Mouse (Mus musculus) midbrain, embryonic 12.5 days (tissue): ENCODE measurements around the gene Wipf3. TPM values are rescaled to one million over a fixed set of nuclear protein-coding genes. Genes with fewer than 3 reads are reported as not detected.

Source experiments
- ATAC-seq: fragments of 200-750 bp; cut with Nextera tagmentation; 2 replicates; pipeline ENCODE4 v1.8.0; 2017; ENCODE audit warnings: low read depth, moderate TSS enrichment, moderate library complexity; ENCODE audit not compliant: low FRiP score
- H3K27ac ChIP-seq: fragments of 300-500 bp; sonication (generic); replicated peaks from 2 replicates; pipeline ENCODE4 v1.5.1; 2016; ENCODE audit warnings: mild to moderate bottlenecking
- H3K27me3 ChIP-seq: fragments of 300-500 bp; sonication (generic); 2 replicates; pipeline ENCODE4 v1.6.1; 2016; ENCODE audit warnings: mild to moderate bottlenecking
- H3K36me3 ChIP-seq: fragments of 300-500 bp; sonication (generic); 2 replicates; pipeline ENCODE4 v1.6.1; 2016
- H3K4me1 ChIP-seq: fragments of 300-500 bp; sonication (generic); 2 replicates; pipeline ENCODE4 v1.6.1; 2016
- H3K4me2 ChIP-seq: fragments of 300-500 bp; sonication (generic); replicated peaks from 2 replicates; pipeline ENCODE4 v1.6.1; 2016; ENCODE audit warnings: mild to moderate bottlenecking, moderate library complexity
- H3K4me3 ChIP-seq: fragments of 300-500 bp; sonication (generic); 2 replicates; pipeline ENCODE4 v1.5.1; 2016; ENCODE audit warnings: mild to moderate bottlenecking
- H3K9ac ChIP-seq: fragments of 300-500 bp; sonication (generic); replicated peaks from 2 replicates; pipeline ENCODE4 v1.6.1; 2016; ENCODE audit warnings: mild to moderate bottlenecking, moderate library complexity
- H3K9me3 ChIP-seq: fragments of 300-500 bp; sonication (generic); 2 replicates; pipeline ENCODE4 v1.6.1; 2016; ENCODE audit warnings: mild to moderate bottlenecking
- WGBS: fragments of 180-500 bp; shearing (Covaris S2); methylation state at CpG from one replicate; pipeline ENCODE4 v1.1.7; 2016; 5-methylcytosine and 5-hydroxymethylcytosine counted together
- polyA plus RNA-seq: library from polyadenylated mRNA; unstranded; fragments of >200 nt; fragmentation: Nextera tagmentation; extraction: Ambion mirVana; gene quantifications from 2 replicates; pipeline ENCODE4 v1.2.1, GENCODE M21; 2016

Gene Wipf3
- polyA plus RNA-seq, result 0.89 and 1.3 TPM in 2 replicates

GRCm38 (mm10) chr6:54429447-54430194 is at the start of gene Wipf3:
Gene Wipf3, plus strand, starts transcription at chr6:54429603.
- ATAC-seq, result peak; percentile 91
- Histone ChIP-seq H3K27ac (peak within 1 kb of the TSS; percentile 15), H3K9me3 (no peaks in the 10 kb centered on the region), H3K36me3 (no peaks in the 10 kb centered on the region), H3K4me2 (peak within 1 kb of the TSS; percentile 90), H3K4me1 (peaks cover 18% of the 10 kb centered on the region), H3K4me3 (peak within 1 kb of the TSS; percentile 56), H3K9ac (peak within 1 kb of the TSS; percentile 67), H3K27me3 (peaks cover 52% of the 10 kb centered on the region)
- under 1% methylated on average over 70 of the region's 71 CpGs for WGBS

- no peak overlapping the region for H3K27ac ChIP-seq
- no peaks in the 10 kb centered on the region for H3K27me3 ChIP-seq
- ATAC-seq, result no peak
- H3K9ac ChIP-seq, result no peak overlapping the region
- peaks cover 10% of the 10 kb centered on the region for H3K4me1 ChIP-seq
- no peaks in the 10 kb centered on the region for H3K36me3 ChIP-seq
- no peak overlapping the region for H3K4me2 ChIP-seq
- H3K4me3 ChIP-seq, result no peak overlapping the region
- no peaks in the 10 kb centered on the region for H3K9me3 ChIP-seq
- WGBS, result 64% methylated on average over 8 of the region's 8 CpGs
Observed at GRCm38 (mm10) chr6:54382636-54383035, 46.8 kb upstream of the Wipf3 start.

- H3K4me2 ChIP-seq, result no peak overlapping the region
- H3K36me3 ChIP-seq, result no peaks in the 10 kb centered on the region
- no peak overlapping the region for H3K9ac ChIP-seq
- peaks cover 10% of the 10 kb centered on the region for H3K4me1 ChIP-seq
- WGBS, result 66% methylated on average over 12 of the region's 12 CpGs
- H3K27ac ChIP-seq, result no peak overlapping the region
- H3K27me3 ChIP-seq, result no peaks in the 10 kb centered on the region
- ATAC-seq, result no peak
- H3K4me3 ChIP-seq, result no peak overlapping the region
- no peaks in the 10 kb centered on the region for H3K9me3 ChIP-seq
Observed at GRCm38 (mm10) chr6:54383893-54384524, 45.4 kb upstream of the Wipf3 start.

GRCm38 (mm10) chr6:54384777-54385176 is 44.6 kb upstream of the Wipf3 start:
- no peak overlapping the region for H3K9ac ChIP-seq
- H3K4me3 ChIP-seq, result no peak overlapping the region
- H3K27me3 ChIP-seq, result no peaks in the 10 kb centered on the region
- peaks cover 10% of the 10 kb centered on the region for H3K4me1 ChIP-seq
- no peaks in the 10 kb centered on the region for H3K36me3 ChIP-seq
- no peak overlapping the region for H3K4me2 ChIP-seq
- no peak overlapping the region for H3K27ac ChIP-seq
- WGBS, result 86% methylated on average over 1 of the region's 1 CpGs
- no peak for ATAC-seq
- H3K9me3 ChIP-seq, result no peaks in the 10 kb centered on the region

- ATAC-seq, result no peak
- Histone ChIP-seq H3K27me3 (no peaks in the 10 kb centered on the region), H3K9ac (no peak overlapping the region), H3K9me3 (no peaks in the 10 kb centered on the region), H3K4me3 (no peak overlapping the region), H3K4me2 (no peak overlapping the region), H3K36me3 (no peaks in the 10 kb centered on the region), H3K4me1 (peaks cover 10% of the 10 kb centered on the region), H3K27ac (no peak overlapping the region)
- WGBS, result 86% methylated on average over 4 of the region's 4 CpGs
Observed at GRCm38 (mm10) chr6:54386429-54386828, 43.0 kb upstream of the Wipf3 start.

- no peak overlapping the region for H3K4me2 ChIP-seq
- WGBS, result 91% methylated on average over 3 of the region's 3 CpGs
Observed at GRCm38 (mm10) chr6:54387044-54387443, 42.4 kb upstream of the Wipf3 start.

GRCm38 (mm10) chr6:54387751-54388150 is 41.7 kb upstream of the Wipf3 start:
- Histone ChIP-seq H3K4me1 (peaks cover 10% of the 10 kb centered on the region), H3K9me3 (no peaks in the 10 kb centered on the region), H3K9ac (no peak overlapping the region), H3K4me2 (no peak overlapping the region), H3K4me3 (no peak overlapping the region), H3K36me3 (no peaks in the 10 kb centered on the region), H3K27me3 (no peaks in the 10 kb centered on the region), H3K27ac (no peak overlapping the region)
- ATAC-seq, result no peak
- WGBS, result 80% methylated on average over 5 of the region's 5 CpGs

More at GRCm38 (mm10) chr6:54387044-54387443, 42.4 kb upstream of the Wipf3 start:
- no peak for ATAC-seq
- H3K36me3 ChIP-seq, result no peaks in the 10 kb centered on the region
- no peaks in the 10 kb centered on the region for H3K9me3 ChIP-seq
- H3K9ac ChIP-seq, result no peak overlapping the region
- peaks cover 10% of the 10 kb centered on the region for H3K4me1 ChIP-seq
- H3K27me3 ChIP-seq, result no peaks in the 10 kb centered on the region
- no peak overlapping the region for H3K27ac ChIP-seq
- H3K4me3 ChIP-seq, result no peak overlapping the region

- H3K27me3 ChIP-seq, result no peaks in the 10 kb centered on the region
- H3K9me3 ChIP-seq, result no peaks in the 10 kb centered on the region
- H3K4me2 ChIP-seq, result no peak overlapping the region
- H3K9ac ChIP-seq, result no peak overlapping the region
- no peak overlapping the region for H3K27ac ChIP-seq
- ATAC-seq, result no peak
- WGBS, result 80% methylated on average over 7 of the region's 7 CpGs
- H3K4me3 ChIP-seq, result no peak overlapping the region
- no peaks in the 10 kb centered on the region for H3K36me3 ChIP-seq
- peaks cover 8% of the 10 kb centered on the region for H3K4me1 ChIP-seq
Observed at GRCm38 (mm10) chr6:54388690-54389275, 40.6 kb upstream of the Wipf3 start.

- 4% methylated on average over 3 of the region's 3 CpGs for WGBS
- Histone ChIP-seq H3K9me3 (no peaks in the 10 kb centered on the region), H3K9ac (no peak overlapping the region), H3K27me3 (no peaks in the 10 kb centered on the region), H3K4me2 (no peak overlapping the region), H3K27ac (no peak overlapping the region), H3K4me3 (no peak overlapping the region), H3K36me3 (no peaks in the 10 kb centered on the region), H3K4me1 (no peaks in the 10 kb centered on the region)
- ATAC-seq, result no peak
Observed at GRCm38 (mm10) chr6:54391765-54392164, 37.6 kb upstream of the Wipf3 start.

- no peaks in the 10 kb centered on the region for H3K36me3 ChIP-seq
- WGBS, result 82% methylated on average over 6 of the region's 6 CpGs
- no peak overlapping the region for H3K4me3 ChIP-seq
- ATAC-seq, result no peak
- H3K4me2 ChIP-seq, result no peak overlapping the region
- no peak overlapping the region for H3K9ac ChIP-seq
- no peaks in the 10 kb centered on the region for H3K27me3 ChIP-seq
- no peak overlapping the region for H3K27ac ChIP-seq
- H3K4me1 ChIP-seq, result 0 out of 2 replicates have a peak, but pooled peaks cover under 1% of the 10 kb centered on the region
- H3K9me3 ChIP-seq, result no peaks in the 10 kb centered on the region
Observed at GRCm38 (mm10) chr6:54393886-54394285, 35.5 kb upstream of the Wipf3 start.

- Histone ChIP-seq H3K4me3 (no peak overlapping the region), H3K9ac (no peak overlapping the region), H3K27me3 (no peaks in the 10 kb centered on the region), H3K36me3 (no peaks in the 10 kb centered on the region), H3K4me1 (peaks cover 8% of the 10 kb centered on the region; the same call in 1 of the 2 replicates), H3K4me2 (no peak overlapping the region), H3K27ac (0 out of 2 replicates have a peak overlapping the region, but pooled peaks have one; percentile 4), H3K9me3 (no peaks in the 10 kb centered on the region)
- WGBS, result 60% methylated on average over 11 of the region's 11 CpGs
- no peak for ATAC-seq
Observed at GRCm38 (mm10) chr6:54399194-54399923, 30.0 kb upstream of the Wipf3 start.
